Mouse (Mus musculus) lung, postnatal 0 days (tissue): ENCODE data around the gene C1ql3.

Experiments
- CTCF ChIP-seq: IDR thresholded peaks from 2 replicates; pipeline ENCODE4 v1.5.1; 2016; ENCODE audit warnings: antibody characterized with exemption, mild to moderate bottlenecking
- EP300 ChIP-seq: IDR thresholded peaks from 2 replicates; pipeline ENCODE4 v1.6.1; 2016; ENCODE audit warnings: antibody characterized with exemption, mild to moderate bottlenecking, control low read depth

DNA sequence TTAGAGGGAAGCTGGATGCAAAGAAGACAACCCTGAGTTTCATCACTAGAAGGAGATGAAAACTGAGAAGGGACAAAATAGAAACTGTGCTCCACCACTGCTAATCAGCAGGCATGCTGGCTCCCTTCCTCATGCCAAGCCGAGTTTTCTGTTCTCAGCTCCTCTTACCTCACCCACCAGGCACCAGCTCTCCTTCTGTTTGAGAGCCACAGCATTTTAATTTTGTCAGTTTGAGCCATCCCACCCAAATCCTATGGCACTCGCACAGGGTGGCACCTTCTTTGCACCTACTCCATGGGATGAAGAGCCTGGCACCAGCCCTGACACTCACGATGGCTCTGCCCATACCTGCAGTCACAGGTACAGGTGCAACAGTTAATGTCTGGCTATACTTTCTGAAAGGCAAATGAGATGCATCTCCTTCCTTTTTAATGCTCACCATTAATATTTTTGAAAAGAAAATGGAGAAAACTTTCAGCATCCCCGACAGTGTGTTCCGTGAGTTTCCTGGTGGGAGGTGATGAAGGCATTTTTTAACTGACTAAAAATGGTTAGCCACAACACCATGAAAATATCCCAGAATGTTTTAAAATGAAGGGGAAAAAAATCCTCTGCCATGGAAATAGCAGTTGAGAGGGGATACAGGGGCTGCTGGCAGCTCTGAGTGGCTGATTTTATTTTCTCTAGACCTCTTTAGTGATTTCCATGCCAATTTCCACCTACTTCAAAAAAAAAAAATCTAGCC is 49.0 kb upstream of the C1ql3 start:
- TF ChIP-seq CTCF: no peak
- TF ChIP-seq EP300: no peak
